Mouse (Mus musculus) liver, adult 2 months (tissue): ENCODE measurements around the gene Krtap4-1.

Experiments
- CTCF ChIP-seq: fragments of 200-500 bp; IDR thresholded peaks from 2 replicates; pipeline ENCODE4 v1.5.1; 2011; ENCODE audit warnings: low read depth, low read length, control low read depth
- POLR2A ChIP-seq: fragments of 200-500 bp; IDR thresholded peaks from 2 replicates; pipeline ENCODE4 v1.6.1; 2011; ENCODE audit warnings: low read length, control low read depth; ENCODE audit not compliant: insufficient read depth; ENCODE audit errors: extremely low read depth

GRCm38 (mm10) chr11:99637086-99637485 lies 9.0 kb upstream of the Krtap4-1 start:
- TF ChIP-seq CTCF: no peak
- no peak for TF ChIP-seq POLR2A
